Mouse (Mus musculus): ENCODE results near the gene Phf10.
"Not testable (repeated sequence)": the region's sequence is repeated elsewhere in the genome, so short reads cannot be mapped to it uniquely, and the experiment has no call there.

GRCm38 (mm10) chr17:15000047-15000446 is 39.0 kb upstream of the Phf10 start:
- TF ChIP-seq CTCF (IDR thresholded peaks at IDR 0.05; ENCODE audit: insufficient read depth, low read length); POLR2A (IDR thresholded peaks at IDR 0.05; ENCODE audit: borderline replicate concordance, extremely low read depth, low read depth, low read length): not testable (repeated sequence)

All from lung, adult 2 months (tissue).